Mouse (Mus musculus) R1 (cell line): ENCODE results near the gene B3gnt4.
A peak's percentile ranks its signal among the peaks of the same experiment; 100 is the strongest.

ENCODE experiments used
- DNase-seq: peaks from one replicate; pipeline ENCODE4 v3.0.0-alpha.2; 2018; ENCODE audit warnings: low read depth, low spot score

B3gnt4 gene

GRCm38 (mm10) chr5:123525916-123526495 lies 15.7 kb downstream of the B3gnt4 start:
- no peak for DNase-seq

- DNase-seq = no peak
Measured at GRCm38 (mm10) chr5:123528641-123529040, 18.4 kb downstream of the B3gnt4 start.

DNA sequence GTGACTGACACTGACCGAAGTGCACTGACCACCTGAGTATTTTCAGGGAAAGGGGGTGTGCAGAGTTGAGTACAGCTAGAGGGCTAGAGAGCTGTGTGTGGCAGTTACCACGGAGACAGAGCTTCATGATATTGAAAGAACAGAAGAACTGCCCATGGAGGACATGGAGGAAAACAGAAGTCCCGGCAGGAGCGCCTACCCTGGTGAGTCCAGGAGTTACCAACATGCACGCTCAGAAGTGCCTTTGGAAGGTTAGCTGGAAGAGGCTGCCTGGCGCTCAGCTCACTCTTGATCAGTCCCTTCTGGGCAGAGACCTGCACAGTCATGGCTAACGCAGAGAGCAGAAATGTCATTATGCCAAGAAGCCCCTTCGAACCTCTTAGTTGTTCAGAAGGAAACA lies 19.8 kb downstream of the B3gnt4 start:
- no peak for DNase-seq

GRCm38 (mm10) chr5:123533801-123534200 lies 23.5 kb downstream of the B3gnt4 start:
- DNase-seq = no peak

GRCm38 (mm10) chr5:123555693-123556092 lies 45.4 kb downstream of the B3gnt4 start:
- DNase-seq = no peak

- DNase-seq = no peak
Measured at GRCm38 (mm10) chr5:123556451-123556850, 46.2 kb downstream of the B3gnt4 start.

DNA sequence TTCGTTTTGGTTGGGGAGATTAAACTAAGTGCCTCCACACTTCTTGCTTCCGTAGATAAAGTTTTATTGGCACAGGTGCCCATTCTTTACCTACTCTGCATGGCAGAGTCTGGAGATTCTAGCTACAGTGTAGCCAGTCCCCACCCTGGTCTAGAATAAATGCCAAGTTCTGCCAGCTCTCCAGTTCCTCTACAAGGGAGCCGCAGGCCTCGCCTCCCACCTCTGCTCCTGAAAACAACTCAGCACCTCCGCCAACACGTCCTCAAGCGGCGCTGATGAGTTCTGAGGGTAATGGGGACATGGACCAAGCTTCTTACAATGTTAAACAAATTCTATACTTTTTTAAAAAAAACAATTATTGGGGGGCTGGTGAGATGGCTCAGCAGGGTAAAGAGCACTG lies 49.3 kb downstream of the B3gnt4 start:
- no peak for DNase-seq

- peak; percentile 12 for DNase-seq
Measured at GRCm38 (mm10) chr5:123561128-123561527, 50.9 kb downstream of the B3gnt4 start.
